Mouse (Mus musculus) CH12.LX (cell line): ENCODE measurements at regions not wholly inside any gene's neighbourhood (a gene's known extent, or its start where the extent isn't known, plus 50 kb on each side); places are given as distances from the start of the nearest gene placed in this dataset.

ENCODE experiments used
- DNase-seq: peaks from one replicate; pipeline ENCODE4 v3.0.0-alpha.2; 2013; ENCODE audit errors: extremely low read depth
- H3K27ac ChIP-seq: 2 replicates; pipeline ENCODE4 v1.5.1; 2012; ENCODE audit warnings: low read depth, mild to moderate bottlenecking, control low read depth, moderate library complexity; ENCODE audit not compliant: insufficient read depth
- H3K27me3 ChIP-seq: replicated peaks from 2 replicates; pipeline ENCODE3; 2012; ENCODE audit warnings: inconsistent platforms
- H3K36me3 ChIP-seq, 2 experiments: replicated peaks in 1 of 2; 2 replicates each; pipeline versions ENCODE3 to v1.6.1; 2012; ENCODE audit warnings: inconsistent platforms in 1 of 2, low read length in 1 of 2, mild to moderate bottlenecking in 1 of 2, mixed read lengths in 1 of 2, moderate library complexity in 1 of 2; ENCODE audit not compliant: control insufficient read depth in 1 of 2, insufficient read depth in 1 of 2
- H3K4me1 ChIP-seq, 2 experiments: 2 replicates each; pipeline ENCODE4 v1.6.1; 2012; ENCODE audit warnings: inconsistent platforms in 1 of 2, moderate library complexity in 1 of 2; ENCODE audit not compliant: insufficient read depth in 2 of 2, control insufficient read depth in 1 of 2
- H3K4me2 ChIP-seq: 2 replicates; pipeline ENCODE4 v1.6.1; 2012; ENCODE audit warnings: low read depth, mild to moderate bottlenecking, control low read depth; ENCODE audit not compliant: poor library complexity, insufficient read depth, severe bottlenecking
- H3K4me3 ChIP-seq, 3 experiments: fragments of 150-350 bp in 1 of 3; sonication (generic) in 1 of 3; replicated peaks in 1 of 3; 2 replicates each; pipeline versions ENCODE3 to v1.5.1; 2011 to 2012; ENCODE audit warnings: low read depth in 2 of 3, low read length in 2 of 3, mild to moderate bottlenecking in 2 of 3, moderate library complexity in 2 of 3, control low read depth in 1 of 3, improper control_type of control experiment in 1 of 3, inconsistent platforms in 1 of 3, mixed read lengths in 1 of 3; ENCODE audit not compliant: poor library complexity in 1 of 3
- H3K79me2 ChIP-seq: replicated peaks from 2 replicates; pipeline ENCODE4 v1.6.1; 2012; ENCODE audit warnings: mild to moderate bottlenecking, moderate library complexity; ENCODE audit not compliant: control insufficient read depth, poor library complexity, insufficient read depth, severe bottlenecking; ENCODE audit errors: extremely low read depth
- H3K9ac ChIP-seq: 2 replicates; pipeline ENCODE4 v1.6.1; 2012; ENCODE audit warnings: low read depth, mild to moderate bottlenecking, control low read depth, moderate library complexity; ENCODE audit not compliant: insufficient read depth
- H3K9me3 ChIP-seq: replicated peaks from 2 replicates; pipeline ENCODE3; 2012; ENCODE audit warnings: low read length, inconsistent platforms, mixed read lengths
- CTCF ChIP-seq, 2 experiments: IDR thresholded peaks in 1 of 2; conservative IDR thresholded peaks in 1 of 2; 2 replicates each; pipeline ENCODE4 v1.5.1; 2011 to 2012; ENCODE audit warnings: low read depth in 2 of 2, low read length in 2 of 2, improper control_type of control experiment in 1 of 2, inconsistent platforms in 1 of 2, mild to moderate bottlenecking in 1 of 2, moderate library complexity in 1 of 2
- E2F4 ChIP-seq: IDR thresholded peaks from 2 replicates; pipeline ENCODE4 v1.6.1; 2011; ENCODE audit warnings: low read depth, low read length, improper control_type of control experiment; ENCODE audit not compliant: insufficient replicate concordance
- EP300 ChIP-seq: IDR thresholded peaks from 2 replicates; pipeline ENCODE4 v1.6.1; 2011; ENCODE audit warnings: low read length, improper control_type of control experiment
- ETS1 ChIP-seq: conservative IDR thresholded peaks from 2 replicates; pipeline ENCODE4 v1.6.1; 2012; ENCODE audit warnings: low read depth, mild to moderate bottlenecking, inconsistent platforms, low read length, improper control_type of control experiment, moderate library complexity
- GABPA ChIP-seq: IDR thresholded peaks from 2 replicates; pipeline ENCODE4 v1.6.1; 2012; ENCODE audit warnings: low read depth, low read length, improper control_type of control experiment, inconsistent platforms; ENCODE audit not compliant: insufficient replicate concordance
- MAX ChIP-seq: IDR thresholded peaks from 2 replicates; pipeline ENCODE4 v1.6.1; 2011; ENCODE audit warnings: low read length, improper control_type of control experiment
- MAZ ChIP-seq: IDR thresholded peaks from 2 replicates; pipeline ENCODE4 v1.6.1; 2012; ENCODE audit warnings: low read depth, mild to moderate bottlenecking, inconsistent platforms, low read length, improper control_type of control experiment, moderate library complexity
- MYC ChIP-seq: IDR thresholded peaks from 2 replicates; pipeline ENCODE4 v1.6.1; 2011; ENCODE audit warnings: low read depth, mild to moderate bottlenecking, improper control_type of control experiment, low read length
- NRF1 ChIP-seq: IDR thresholded peaks from 2 replicates; pipeline ENCODE4 v1.6.1; 2014; ENCODE audit warnings: low read depth, mild to moderate bottlenecking, inconsistent platforms, low read length, improper control_type of control experiment, moderate library complexity
- PAX5 ChIP-seq: IDR thresholded peaks from 2 replicates; pipeline ENCODE4 v1.6.1; 2012; ENCODE audit warnings: low read length, inconsistent platforms, mixed read lengths
- RAD21 ChIP-seq: IDR thresholded peaks from 2 replicates; pipeline ENCODE4 v1.6.1; 2011; ENCODE audit warnings: low read depth, mild to moderate bottlenecking, low read length, improper control_type of control experiment, moderate library complexity
- RCOR1 ChIP-seq: conservative IDR thresholded peaks from 2 replicates; pipeline ENCODE4 v1.6.1; 2012; ENCODE audit warnings: low read depth, mild to moderate bottlenecking, inconsistent platforms, low read length, improper control_type of control experiment
- TBP ChIP-seq: conservative IDR thresholded peaks from 2 replicates; pipeline ENCODE4 v1.6.1; 2011; ENCODE audit warnings: low read depth, low read length, improper control_type of control experiment
- TCF12 ChIP-seq: IDR thresholded peaks from 2 replicates; pipeline ENCODE4 v1.6.1; 2014; ENCODE audit warnings: low read depth, mild to moderate bottlenecking, inconsistent platforms, low read length, improper control_type of control experiment
- ZC3H11A ChIP-seq: IDR thresholded peaks from 2 replicates; pipeline ENCODE4 v1.6.1; 2012; ENCODE audit warnings: low read depth, mild to moderate bottlenecking, inconsistent platforms, low read length, improper control_type of control experiment
- ZKSCAN1 ChIP-seq: IDR thresholded peaks from 2 replicates; pipeline ENCODE4 v1.6.1; 2012; ENCODE audit warnings: low read depth, inconsistent platforms, low read length, improper control_type of control experiment, borderline replicate concordance
- ZMIZ1 ChIP-seq: IDR thresholded peaks from 2 replicates; pipeline ENCODE4 v1.6.1; 2012; ENCODE audit warnings: low read depth, mild to moderate bottlenecking, inconsistent platforms, low read length, improper control_type of control experiment
- ZNF384 ChIP-seq: IDR thresholded peaks from 2 replicates; pipeline ENCODE4 v1.6.1; 2012; ENCODE audit warnings: low read depth, low read length, improper control_type of control experiment, inconsistent platforms
- dilution Hi-C: fragments of 300-500 bp; cut with MboI; formaldehyde crosslinking; loops from 2 replicates; pipeline ENCODE4 v1.14.3; 2020; ENCODE audit warnings: low sequenced_read_pairs; ENCODE audit not compliant: extremely low pct_unique_long_range_greater_than_20kb, extremely low pct_ligation_motif_present
- in situ Hi-C: fragments of 300-500 bp; cut with MboI; formaldehyde crosslinking; loops from 3 replicates; pipeline ENCODE4 v1.14.3; 2019; ENCODE audit warnings: low sequenced_read_pairs, low pct_ligation_motif_present, low pct_unique_long_range_greater_than_20kb, mixed read lengths

DNA sequence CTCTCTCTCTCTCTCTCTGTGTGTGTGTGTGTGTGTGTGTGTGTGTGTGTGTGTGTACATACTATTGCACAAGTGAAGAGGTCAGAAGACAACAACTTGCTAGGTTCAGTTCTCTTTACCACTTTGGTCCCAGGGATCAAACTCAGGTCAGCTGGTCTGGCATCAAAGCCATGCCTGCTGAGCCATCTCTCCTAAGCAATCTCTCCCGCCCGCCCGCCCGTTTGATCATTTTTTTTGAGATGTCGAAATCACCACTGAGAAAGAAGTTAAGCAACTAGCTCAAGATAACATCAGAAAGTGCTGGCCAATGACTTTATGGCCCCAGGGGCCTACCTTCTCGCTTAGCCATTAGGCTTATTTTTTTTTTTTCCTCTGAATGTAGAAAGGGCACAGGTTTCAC, 59.3 kb upstream of the Magi3 start:
- Histone ChIP-seq H3K36me3 (no peaks in the 10 kb centered on the region), H3K9ac (no peak overlapping the region), H3K4me2 (no peak overlapping the region), H3K79me2 (no peaks in the 10 kb centered on the region), H3K27me3 (no peaks in the 10 kb centered on the region), H3K4me1 (no peaks in the 10 kb centered on the region), H3K9me3 (no peaks in the 10 kb centered on the region), H3K4me3 (no peak overlapping the region), H3K27ac (no peak overlapping the region)
- no peak for TF ChIP-seq CTCF (conservative IDR thresholded peaks at IDR 0.05 in 1 of 2, IDR thresholded peaks at IDR 0.05 in 1 of 2; ENCODE audit: low read depth in 2 of 2, low read length in 2 of 2)
- TF ChIP-seq ZKSCAN1 = no peak
- no peak for TF ChIP-seq PAX5
- TF ChIP-seq ETS1 = no peak
- no peak for TF ChIP-seq ZMIZ1
- TF ChIP-seq MAZ = no peak
- TF ChIP-seq NRF1 = no peak
- no peak for TF ChIP-seq MYC
- no peak for TF ChIP-seq ZC3H11A
- no peak for TF ChIP-seq TBP
- no peak for TF ChIP-seq GABPA
- no peak for TF ChIP-seq EP300
- TF ChIP-seq RCOR1 = no peak
- TF ChIP-seq ZNF384 = no peak
- TF ChIP-seq RAD21 = no peak
- no peak for TF ChIP-seq E2F4
- no peak for TF ChIP-seq TCF12
- TF ChIP-seq MAX = no peak
- DNase-seq = no peak
- in situ Hi-C loops (no loop called here), dilution Hi-C loops (no loop called here)

DNA sequence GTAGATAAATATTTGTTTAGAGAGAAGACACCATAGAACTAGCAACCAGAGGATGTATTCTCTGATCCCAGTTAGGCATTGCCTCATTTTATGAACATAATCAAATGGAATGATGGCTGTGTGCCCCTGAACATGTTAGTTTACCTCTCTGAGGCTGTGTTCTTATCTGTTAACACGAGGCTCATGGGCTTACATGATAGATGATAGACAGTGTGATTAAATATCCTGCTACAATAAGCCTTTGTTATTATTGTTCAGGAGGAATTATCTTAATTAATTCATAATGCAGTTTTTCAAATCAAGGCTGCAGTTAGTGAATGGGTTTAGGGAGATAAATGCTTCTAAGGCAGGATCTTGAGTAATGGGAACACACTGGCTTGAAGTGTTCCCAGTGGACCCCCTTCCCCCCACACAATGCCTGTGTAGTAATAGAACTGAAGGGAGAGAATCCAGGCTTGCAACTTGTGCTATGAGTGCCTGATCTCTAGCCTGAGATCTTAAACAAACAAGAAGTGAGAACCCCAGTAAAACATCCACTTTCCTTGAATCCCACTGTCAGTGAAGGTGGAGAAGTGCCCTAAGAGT, 54.6 kb upstream of the Magi3 start:
- no peak overlapping the region for H3K4me2 ChIP-seq
- H3K4me3 ChIP-seq = no peak overlapping the region
- H3K9me3 ChIP-seq = no peaks in the 10 kb centered on the region
- H3K27ac ChIP-seq = no peak overlapping the region
- no peaks in the 10 kb centered on the region for H3K36me3 ChIP-seq
- dilution Hi-C loops = no loop called here
- TF ChIP-seq MAX = no peak
- DNase-seq = no peak
- in situ Hi-C loops = no loop called here
- no peak overlapping the region for H3K9ac ChIP-seq
- H3K4me1 ChIP-seq = no peaks in the 10 kb centered on the region
- no peaks in the 10 kb centered on the region for H3K79me2 ChIP-seq
- H3K27me3 ChIP-seq = no peaks in the 10 kb centered on the region
